Mouse (Mus musculus) natural killer cell, adult 2 months (primary cell): Measurements from ENCODE around the gene Rasal3.

Experiments
- DNase-seq, 2 experiments: peaks; one replicate each; pipeline ENCODE4 v3.0.0; 2022; ENCODE audit warnings: low spot score in 2 of 2

Rasal3 gene

GRCm38 (mm10) chr17:32388370-32389100 lies 14.8 kb downstream of the Rasal3 start:
- no peak for DNase-seq

- DNase-seq = no peak
Measured at GRCm38 (mm10) chr17:32387986-32388369, 15.4 kb downstream of the Rasal3 start.

- peak; percentile 50 to 53 for DNase-seq
Measured at GRCm38 (mm10) chr17:32386659-32387432, 16.5 kb downstream of the Rasal3 start.

- DNase-seq = no peak
Measured at GRCm38 (mm10) chr17:32383661-32384060, 19.7 kb downstream of the Rasal3 start.

GRCm38 (mm10) chr17:32382576-32382975 lies 20.8 kb downstream of the Rasal3 start:
- no peak for DNase-seq

GRCm38 (mm10) chr17:32378786-32379185 lies 24.6 kb downstream of the Rasal3 start:
- no peak for DNase-seq

- no peak for DNase-seq
Measured at GRCm38 (mm10) chr17:32377137-32377536, 26.2 kb downstream of the Rasal3 start.

- DNase-seq = no peak
Measured at GRCm38 (mm10) chr17:32376475-32376874, 26.9 kb downstream of the Rasal3 start.

GRCm38 (mm10) chr17:32368991-32369578 lies 34.3 kb downstream of the Rasal3 start:
- DNase-seq = no peak

- DNase-seq = no peak
Measured at GRCm38 (mm10) chr17:32367706-32368105, 35.7 kb downstream of the Rasal3 start.

- DNase-seq = no peak
Measured at GRCm38 (mm10) chr17:32365296-32365695, 38.1 kb downstream of the Rasal3 start.

GRCm38 (mm10) chr17:32364850-32365249 lies 38.5 kb downstream of the Rasal3 start:
- DNase-seq = no peak

GRCm38 (mm10) chr17:32364331-32364730 lies 39.1 kb downstream of the Rasal3 start:
- DNase-seq = peak; percentile 51 to 67

GRCm38 (mm10) chr17:32363821-32364301 lies 39.5 kb downstream of the Rasal3 start:
- no peak for DNase-seq

GRCm38 (mm10) chr17:32362686-32363085 lies 40.7 kb downstream of the Rasal3 start:
- no peak for DNase-seq

GRCm38 (mm10) chr17:32359928-32360327 lies 43.5 kb downstream of the Rasal3 start:
- DNase-seq = no peak

- DNase-seq = no peak
Measured at GRCm38 (mm10) chr17:32358943-32359340, 44.4 kb downstream of the Rasal3 start.

GRCm38 (mm10) chr17:32358192-32358942 lies 45.0 kb downstream of the Rasal3 start:
- DNase-seq = no peak

- DNase-seq = no peak
Measured at GRCm38 (mm10) chr17:32356766-32357760, 46.3 kb downstream of the Rasal3 start.

- no peak for DNase-seq
Measured at GRCm38 (mm10) chr17:32356281-32356680, 47.1 kb downstream of the Rasal3 start.

- no peak for DNase-seq
Measured at GRCm38 (mm10) chr17:32355031-32355430, 48.4 kb downstream of the Rasal3 start.
